8 mouse cellular contexts compared by ENCODE assay signal in genomic region chr4:116708201-116708764, GRCm38 (mm10). TPM values are rescaled to one million over a fixed set of nuclear protein-coding genes. Genes with fewer than 3 reads are reported as not detected.
DNase-seq lines count a peak whose midpoint lies in the region; ATAC-seq and TF ChIP-seq lines count a peak whose summit lies in the region.

Gene Mmachc, minus strand, starts transcription at chr4:116708406.
Gene Ccdc163, plus strand, starts transcription at chr4:116708509.

- H3K36me3 ChIP-seq in embryonic facial prominence, embryonic 15.5 days, result 0 out of 2 replicates have a peak, but pooled peaks cover 7% of the 10 kb centered on the region
- peaks cover 12% of the 10 kb centered on the region for H3K36me3 ChIP-seq in limb, embryonic 14.5 days (ENCODE audit: control insufficient read depth, insufficient read depth, low read length)
- no peaks in the 10 kb centered on the region for H3K36me3 ChIP-seq in midbrain, postnatal 0 days (ENCODE audit: insufficient read depth, low read length)

- no peaks in the 10 kb centered on the region for H3K9me3 ChIP-seq in embryonic facial prominence, embryonic 15.5 days (replicated peaks)
- no peaks in the 10 kb centered on the region for H3K9me3 ChIP-seq in limb, embryonic 14.5 days (ENCODE audit: control insufficient read depth, low read length)
- H3K9me3 ChIP-seq in midbrain, postnatal 0 days (ENCODE audit: low read length), result no peaks in the 10 kb centered on the region

- peak; percentile 98 for ATAC-seq in embryonic facial prominence, embryonic 15.5 days (ENCODE audit: insufficient number of reproducible peaks, low FRiP score, low TSS enrichment, low read depth)
- ATAC-seq in limb, embryonic 14.5 days (ENCODE audit: low FRiP score, low read depth), result peak; percentile 98
- ATAC-seq in midbrain, postnatal 0 days (ENCODE audit: low FRiP score), result peak; percentile 97

- no peak; the same call in 1 of the 2 replicates for TF ChIP-seq CTCF in bone marrow, adult 2 months (IDR thresholded peaks at IDR 0.05; ENCODE audit: control insufficient read depth, insufficient read depth, low read length)
- TF ChIP-seq CTCF in midbrain, postnatal 0 days (IDR thresholded peaks at IDR 0.05), result peak; percentile 59

- 0 out of 2 replicates have a peak, but pooled peaks have one; percentile 29 for TF ChIP-seq POLR2A in bone marrow, adult 2 months (IDR thresholded peaks at IDR 0.05; ENCODE audit: borderline replicate concordance, control insufficient read depth, low read depth, low read length)
- TF ChIP-seq POLR2A in limb, embryonic 14.5 days (IDR thresholded peaks at IDR 0.05; ENCODE audit: borderline replicate concordance, extremely low read depth, insufficient read depth, insufficient read length), result peak; percentile 69; the same call in 1 of the 2 replicates

- peak; percentile 99 for DNase-seq in 416B (ENCODE audit: low read depth)
- peak; percentile 96 for DNase-seq in heart, adult 8-10 months (ENCODE audit: low spot score)
- DNase-seq in kidney, adult 9 months, result peak; percentile 98
- peak; percentile 98 for DNase-seq in limb, embryonic 14.5 days (ENCODE audit: low spot score)
- DNase-seq in midbrain, postnatal 0 days (ENCODE audit: low spot score), result peak; percentile 99
- peak; percentile 57 to 73 for DNase-seq in spleen, postnatal 14 days (ENCODE audit: low spot score in 2 of 2)

- H3K4me3 ChIP-seq in bone marrow, adult 2 months (replicated peaks; ENCODE audit: control insufficient read depth, low read depth, low read length), result peak within 1 kb of the TSS; percentile 78
- peak within 1 kb of the TSS; percentile 63 for H3K4me3 ChIP-seq in embryonic facial prominence, embryonic 15.5 days (replicated peaks)
- peak within 1 kb of the TSS; percentile 63 for H3K4me3 ChIP-seq in limb, embryonic 14.5 days (replicated peaks; ENCODE audit: low read length)
- peak within 1 kb of the TSS; percentile 36 for H3K4me3 ChIP-seq in midbrain, postnatal 0 days (ENCODE audit: low read depth, low read length)

- H3K9ac ChIP-seq in embryonic facial prominence, embryonic 15.5 days, result peak within 1 kb of the TSS; percentile 57
- H3K9ac ChIP-seq in limb, embryonic 14.5 days (ENCODE audit: low read depth, low read length, severe bottlenecking), result peak within 1 kb of the TSS; percentile 65
- H3K9ac ChIP-seq in midbrain, postnatal 0 days (replicated peaks; ENCODE audit: low read length, poor library complexity, severe bottlenecking), result peak within 1 kb of the TSS; percentile 46

- no peaks in the 10 kb centered on the region; the same call in none of the 2 replicates for H3K4me1 ChIP-seq in bone marrow, adult 2 months (ENCODE audit: control insufficient read depth, insufficient read depth, low read length)
- peaks cover 12% of the 10 kb centered on the region for H3K4me1 ChIP-seq in embryonic facial prominence, embryonic 15.5 days
- peaks cover 3% of the 10 kb centered on the region; the same call in 1 of the 2 replicates for H3K4me1 ChIP-seq in limb, embryonic 14.5 days (ENCODE audit: control insufficient read depth, insufficient read depth, low read length)
- H3K4me1 ChIP-seq in midbrain, postnatal 0 days (ENCODE audit: insufficient read depth, low read length), result no peaks in the 10 kb centered on the region

- H3K4me2 ChIP-seq in embryonic facial prominence, embryonic 15.5 days (replicated peaks), result peak within 1 kb of the TSS; percentile 81
- peak within 1 kb of the TSS; percentile 68 for H3K4me2 ChIP-seq in limb, embryonic 14.5 days (replicated peaks; ENCODE audit: low read depth, low read length, severe bottlenecking)
- peak within 1 kb of the TSS; percentile 78 for H3K4me2 ChIP-seq in midbrain, postnatal 0 days (ENCODE audit: low read depth, low read length, poor library complexity, severe bottlenecking)

- WGBS in bone marrow, adult 2 months, result under 1% methylated on average over 29 of the region's 29 CpGs
- under 1% methylated on average over 29 of the region's 29 CpGs for WGBS in embryonic facial prominence, embryonic 15.5 days
- WGBS in limb, embryonic 14.5 days, result under 1% methylated on average over 29 of the region's 29 CpGs
- WGBS in midbrain, postnatal 0 days, result 0% methylated on average over 29 of the region's 29 CpGs

- H3K27me3 ChIP-seq in embryonic facial prominence, embryonic 15.5 days, result no peaks in the 10 kb centered on the region
- H3K27me3 ChIP-seq in limb, embryonic 14.5 days (ENCODE audit: control insufficient read depth, insufficient read depth, low read length), result no peaks in the 10 kb centered on the region
- H3K27me3 ChIP-seq in midbrain, postnatal 0 days (ENCODE audit: insufficient read depth, low read length), result no peaks in the 10 kb centered on the region

- H3K27ac ChIP-seq in bone marrow, adult 2 months (ENCODE audit: control insufficient read depth, insufficient read depth, low read depth, low read length, poor library complexity), result no peak within 1 kb of the TSS
- H3K27ac ChIP-seq in embryonic facial prominence, embryonic 15.5 days (replicated peaks), result no peak within 1 kb of the TSS
- H3K27ac ChIP-seq in limb, embryonic 14.5 days (replicated peaks; ENCODE audit: low read depth, low read length), result no peak within 1 kb of the TSS
- H3K27ac ChIP-seq in midbrain, postnatal 0 days (ENCODE audit: low read depth, low read length), result peak within 1 kb of the TSS; percentile 53

RNA-seq across cellular contexts. Expression of gene Mmachc, which starts in this region (rescaled TPM):
- 3.4 and 8.6 TPM in 2 replicates for polyA plus RNA-seq in bone marrow, adult 2 months (2011; ENCODE audit: insufficient read depth, insufficient read length, low replicate concordance, missing spikeins)
- polyA plus RNA-seq in embryonic facial prominence, embryonic 15.5 days (2015; fragmentation: Nextera tagmentation; extraction: Ambion mirVana), result 21.8 and 22.8 TPM in 2 replicates
- 10 to 100 TPM; 61.8 to 72.5 (median 66.4) TPM for total RNA-seq in heart, adult 8-10 months (2022)
- polyA plus RNA-seq in limb, embryonic 14.5 days (2012; rRNA removed), result 18.1 and 18.4 TPM in 2 replicates
- polyA plus RNA-seq in limb, embryonic 14.5 days (2014; fragmentation: Nextera tagmentation; extraction: Ambion mirVana), result 7.6 and 9.0 TPM in 2 replicates
- 20.8 and 24.3 TPM in 2 replicates for total RNA-seq in midbrain, postnatal 0 days (2014; rRNA removed)
- polyA plus RNA-seq in midbrain, postnatal 0 days (2015; fragmentation: Nextera tagmentation; extraction: Ambion mirVana), result 16.6 and 16.8 TPM in 2 replicates

RNA-seq across cellular contexts. Expression of gene Ccdc163, which starts in this region (rescaled TPM):
- polyA plus RNA-seq in bone marrow, adult 2 months (2011; ENCODE audit: insufficient read depth, insufficient read length, low replicate concordance, missing spikeins), result 18.9 and 60.7 TPM in 2 replicates
- 29.7 and 32.0 TPM in 2 replicates for polyA plus RNA-seq in embryonic facial prominence, embryonic 15.5 days (2015; fragmentation: Nextera tagmentation; extraction: Ambion mirVana)
- 1 to 10 TPM; 3.0 to 5.7 (median 4.1) TPM for total RNA-seq in heart, adult 8-10 months (2022)
- polyA plus RNA-seq in limb, embryonic 14.5 days (2012; rRNA removed), result 53.7 and 70.4 TPM in 2 replicates
- polyA plus RNA-seq in limb, embryonic 14.5 days (2014; fragmentation: Nextera tagmentation; extraction: Ambion mirVana), result 21.2 and 24.3 TPM in 2 replicates
- 10.3 and 10.9 TPM in 2 replicates for total RNA-seq in midbrain, postnatal 0 days (2014; rRNA removed)
- polyA plus RNA-seq in midbrain, postnatal 0 days (2015; fragmentation: Nextera tagmentation; extraction: Ambion mirVana), result 4.7 and 5.4 TPM in 2 replicates
